Mouse (Mus musculus): ENCODE measurements at regions not wholly inside any gene's neighbourhood (a gene's known extent, or its start where the extent isn't known, plus 50 kb on each side); places are given as distances from the start of the nearest gene placed in this dataset.

- Histone ChIP-seq H3K9ac (replicated peaks; ENCODE audit: low read depth, low read length) (no peak overlapping the region), H3K4me2 (ENCODE audit: low read depth, low read length) (no peak overlapping the region), H3K9me3 (ENCODE audit: control insufficient read depth, low read length) (no peaks in the 10 kb centered on the region), H3K27ac (ENCODE audit: low read depth, low read length) (no peak overlapping the region), H3K4me3 (ENCODE audit: low read depth, low read length) (no peak overlapping the region), H3K4me1 (ENCODE audit: control insufficient read depth, insufficient read depth, low read length) (no peaks in the 10 kb centered on the region), H3K36me3 (ENCODE audit: control insufficient read depth, insufficient read depth, low read length) (no peaks in the 10 kb centered on the region), H3K27me3 (ENCODE audit: control insufficient read depth, insufficient read depth, low read length) (no peaks in the 10 kb centered on the region)
- no peak for ATAC-seq (ENCODE audit: low read depth)
- 75% methylated on average over 5 of the region's 5 CpGs for WGBS
Measured at GRCm38 (mm10) chr12:70774006-70774405, 51.3 kb upstream of the Frmd6 start.

GRCm38 (mm10) chr12:70774816-70775591, 50.3 kb upstream of the Frmd6 start:
- H3K4me3 ChIP-seq (ENCODE audit: low read depth, low read length), result no peak overlapping the region
- 72% methylated on average over 8 of the region's 8 CpGs for whole genome bisulfite sequencing

More at GRCm38 (mm10) chr12:70774816-70775591, 50.3 kb upstream of the Frmd6 start:
- H3K4me1 ChIP-seq (ENCODE audit: control insufficient read depth, insufficient read depth, low read length), result no peaks in the 10 kb centered on the region
- H3K4me2 ChIP-seq (ENCODE audit: low read depth, low read length), result no peak overlapping the region
- H3K27me3 ChIP-seq (ENCODE audit: control insufficient read depth, insufficient read depth, low read length), result no peaks in the 10 kb centered on the region
- H3K27ac ChIP-seq (ENCODE audit: low read depth, low read length), result no peak overlapping the region
- H3K9me3 ChIP-seq (ENCODE audit: control insufficient read depth, low read length), result no peaks in the 10 kb centered on the region
- no peak for ATAC-seq (ENCODE audit: low read depth)
- no peaks in the 10 kb centered on the region for H3K36me3 ChIP-seq (ENCODE audit: control insufficient read depth, insufficient read depth, low read length)
- H3K9ac ChIP-seq (replicated peaks; ENCODE audit: low read depth, low read length), result no peak overlapping the region

Measured in neural tube, embryonic 14.5 days (tissue).